Mouse (Mus musculus) MEL (cell line): ENCODE results near the gene Srsf7. TPM values are rescaled to one million over a fixed set of nuclear protein-coding genes. Genes with fewer than 3 reads are reported as not detected.

ENCODE experiments used
- DNase-seq: peaks from one replicate; pipeline ENCODE4 v3.0.0; 2011; ENCODE audit warnings: low read depth, low spot score
- H3K27ac ChIP-seq: 2 replicates; pipeline ENCODE4 v1.5.1; 2012; ENCODE audit warnings: low read depth, mild to moderate bottlenecking, control low read depth, low read length, moderate library complexity; ENCODE audit not compliant: control insufficient read depth
- H3K27me3 ChIP-seq, 2 experiments: fragments of 150-350 bp in 1 of 2; sonication (generic) in 1 of 2; 2 replicates each; pipeline ENCODE4 v1.6.1; 2012; ENCODE audit warnings: low read length in 2 of 2, mild to moderate bottlenecking in 2 of 2, improper control_type of control experiment in 1 of 2, moderate library complexity in 1 of 2; ENCODE audit not compliant: insufficient read depth in 2 of 2, control insufficient read depth in 1 of 2
- H3K36me3 ChIP-seq, 2 experiments: 2 replicates each; pipeline ENCODE4 v1.6.1; 2012 to 2014; ENCODE audit warnings: low read length in 2 of 2, improper control_type of control experiment in 1 of 2, inconsistent platforms in 1 of 2, mild to moderate bottlenecking in 1 of 2; ENCODE audit not compliant: insufficient read depth in 2 of 2, control insufficient read depth in 1 of 2
- H3K4me1 ChIP-seq, 2 experiments: fragments of 150-350 bp in 1 of 2; sonication (generic) in 1 of 2; 2 replicates each; pipeline ENCODE4 v1.6.1; 2012; ENCODE audit warnings: low read length in 2 of 2, improper control_type of control experiment in 1 of 2, mild to moderate bottlenecking in 1 of 2; ENCODE audit not compliant: insufficient read depth in 2 of 2, control insufficient read depth in 1 of 2
- H3K4me3 ChIP-seq, 2 experiments: fragments of 150-350 bp in 1 of 2; sonication (generic) in 1 of 2; 2 replicates each; pipeline ENCODE4 v1.5.1; 2012; ENCODE audit warnings: low read depth in 2 of 2, low read length in 2 of 2, mild to moderate bottlenecking in 2 of 2, moderate library complexity in 2 of 2, control low read depth in 1 of 2, improper control_type of control experiment in 1 of 2; ENCODE audit not compliant: control insufficient read depth in 1 of 2, insufficient read depth in 1 of 2
- H3K79me2 ChIP-seq: 2 replicates; pipeline ENCODE4 v1.6.1; 2012; ENCODE audit warnings: mild to moderate bottlenecking, low read length, moderate library complexity; ENCODE audit not compliant: control insufficient read depth, poor library complexity, insufficient read depth
- H3K9ac ChIP-seq: 2 replicates; pipeline ENCODE4 v1.6.1; 2012; ENCODE audit warnings: low read depth, mild to moderate bottlenecking, control low read depth, low read length, moderate library complexity; ENCODE audit not compliant: control insufficient read depth, poor library complexity, severe bottlenecking
- H3K9me3 ChIP-seq: fragments of 150-350 bp; sonication (generic); replicated peaks from 2 replicates; pipeline ENCODE4 v1.6.1; 2012; ENCODE audit warnings: mild to moderate bottlenecking, low read length, improper control_type of control experiment, moderate library complexity; ENCODE audit not compliant: insufficient read depth
- CHD1 ChIP-seq: IDR thresholded peaks from 2 replicates; pipeline ENCODE4 v1.6.1; 2012; ENCODE audit warnings: low read depth, mild to moderate bottlenecking, inconsistent platforms, low read length, improper control_type of control experiment
- EP300 ChIP-seq, 2 experiments: IDR thresholded peaks; 2 replicates each; pipeline ENCODE4 v1.6.1; 2011; ENCODE audit warnings: improper control_type of control experiment in 2 of 2, low read length in 2 of 2, low read depth in 1 of 2, mild to moderate bottlenecking in 1 of 2
- ETS1 ChIP-seq: IDR thresholded peaks from 2 replicates; pipeline ENCODE4 v1.6.1; 2012; ENCODE audit warnings: low read depth, mild to moderate bottlenecking, inconsistent platforms, low read length, improper control_type of control experiment, moderate library complexity
- GATA1 ChIP-seq: IDR thresholded peaks from 2 replicates; pipeline ENCODE4 v1.6.1; 2011; ENCODE audit warnings: low read depth, low read length, improper control_type of control experiment
- HCFC1 ChIP-seq: IDR thresholded peaks from 2 replicates; pipeline ENCODE4 v1.6.1; 2012; ENCODE audit warnings: low read depth, mild to moderate bottlenecking, inconsistent platforms, low read length, improper control_type of control experiment, moderate library complexity
- JUND ChIP-seq: IDR thresholded peaks from 2 replicates; pipeline ENCODE4 v1.6.1; 2011; ENCODE audit warnings: low read depth, mild to moderate bottlenecking, improper control_type of control experiment, low read length
- MAFK ChIP-seq: IDR thresholded peaks from 2 replicates; pipeline ENCODE4 v1.6.1; 2011; ENCODE audit warnings: low read depth, mild to moderate bottlenecking, low read length, improper control_type of control experiment, borderline replicate concordance
- MAX ChIP-seq: IDR thresholded peaks from 2 replicates; pipeline ENCODE4 v1.6.1; 2011; ENCODE audit warnings: low read length, improper control_type of control experiment
- MEF2A ChIP-seq: IDR thresholded peaks from 2 replicates; pipeline ENCODE4 v1.6.1; 2014; ENCODE audit warnings: low read depth, mild to moderate bottlenecking, inconsistent platforms, low read length, improper control_type of control experiment; ENCODE audit not compliant: poor library complexity, insufficient replicate concordance, severe bottlenecking; ENCODE audit errors: extremely low read depth
- MYC ChIP-seq: IDR thresholded peaks from 2 replicates; pipeline ENCODE4 v1.6.1; 2011; ENCODE audit warnings: low read depth, mild to moderate bottlenecking, low read length, improper control_type of control experiment, moderate library complexity
- NRF1 ChIP-seq: IDR thresholded peaks from 2 replicates; pipeline ENCODE4 v1.6.1; 2014; ENCODE audit warnings: low read depth, mild to moderate bottlenecking, inconsistent platforms, low read length, improper control_type of control experiment, moderate library complexity; ENCODE audit not compliant: poor library complexity, insufficient read depth, severe bottlenecking
- SIN3A ChIP-seq: IDR thresholded peaks from 2 replicates; pipeline ENCODE4 v1.6.1; 2012; ENCODE audit warnings: low read length, improper control_type of control experiment, inconsistent platforms
- TAL1 ChIP-seq: IDR thresholded peaks from 2 replicates; pipeline ENCODE4 v1.6.1; 2012; ENCODE audit warnings: mild to moderate bottlenecking, inconsistent platforms, low read length, moderate library complexity, mixed read lengths
- TBP ChIP-seq: IDR thresholded peaks from 2 replicates; pipeline ENCODE4 v1.8.0; 2011; ENCODE audit warnings: low read depth, low read length, improper control_type of control experiment
- ZC3H11A ChIP-seq: IDR thresholded peaks from 2 replicates; pipeline ENCODE4 v1.6.1; 2012; ENCODE audit warnings: low read depth, mild to moderate bottlenecking, inconsistent platforms, low read length, improper control_type of control experiment
- polyA plus RNA-seq, 2 experiments: library from polyadenylated mRNA; stranded (reverse) in 1 of 2; unstranded in 1 of 2; fragments of >175 nt in 1 of 2; fragments of >200 nt in 1 of 2; gene quantifications; 2 replicates each; pipeline versions ENCODE4 v1.2.1 to v1.2.4; 2012; ENCODE audit warnings: low replicate concordance in 2 of 2, low read depth in 1 of 2; ENCODE audit not compliant: insufficient read length in 2 of 2, insufficient read depth in 1 of 2, missing spikeins in 1 of 2
- total RNA-seq: library from RNA; depleted of rRNA; stranded (reverse); fragments of 300-350 nt; gene quantifications from 2 replicates; pipeline ENCODE4 v1.2.3, GENCODE M21; 2012

Gene Srsf7
- total and polyA plus RNA-seq, 3 experiments, result 399 to 425 TPM; not detected in 1

- Histone ChIP-seq H3K27me3 (no peaks in the 10 kb centered on the region), H3K4me3 (no peak overlapping the region), H3K4me1 (peaks cover 15 to 28% of the 10 kb centered on the region in 2 experiments), H3K27ac (peak overlapping the region; percentile 77), H3K79me2 (no peaks in the 10 kb centered on the region), H3K9ac (peak overlapping the region; percentile 12), H3K36me3 (peaks cover 0 to 28% of the 10 kb centered on the region in 2 experiments; a peak in 2 of 4 replicates), H3K9me3 (no peaks in the 10 kb centered on the region)
- DNase-seq, result peak; percentile 69
- TF ChIP-seq JUND (no peak), ETS1 (no peak), EP300 (IDR thresholded peaks at IDR 0.05; ENCODE audit: low read depth in 1 of 2, low read length in 2 of 2) (0 out of 4 replicates have a peak, but pooled peaks of 1 of the 2 experiments have one; percentile 13), MYC (no peak), MAX (peak; percentile 44), HCFC1 (no peak), NRF1 (no peak), TAL1 (no peak)
- TF ChIP-seq, all 39 proteins: peak for 2
These were observed 27.3 kb upstream of the Srsf7 start for GRCm38 (mm10) chr17:80234376-80234775.

GRCm38 (mm10) chr17:80233844-80234243 is 26.7 kb upstream of the Srsf7 start:
- Histone ChIP-seq H3K27ac (peak overlapping the region; percentile 77), H3K36me3 (peaks cover 0 to 28% of the 10 kb centered on the region in 2 experiments; a peak in 2 of 4 replicates), H3K79me2 (no peaks in the 10 kb centered on the region), H3K4me3 (no peak overlapping the region; a peak in 1 of 4 replicates), H3K27me3 (no peaks in the 10 kb centered on the region), H3K9ac (peak overlapping the region; percentile 12), H3K9me3 (no peaks in the 10 kb centered on the region), H3K4me1 (peaks cover 15 to 28% of the 10 kb centered on the region in 2 experiments)
- DNase-seq, result peak; percentile 78
- TF ChIP-seq ZC3H11A (no peak), SIN3A (peak; percentile 31; the same call in 1 of the 2 replicates), CHD1 (no peak), MEF2A (no peak), EP300 (IDR thresholded peaks at IDR 0.05; ENCODE audit: low read depth in 1 of 2, low read length in 2 of 2) (peak; percentile 65), GATA1 (peak; percentile 60), TBP (0 out of 2 replicates have a peak, but pooled peaks have one; percentile 38)

DNA sequence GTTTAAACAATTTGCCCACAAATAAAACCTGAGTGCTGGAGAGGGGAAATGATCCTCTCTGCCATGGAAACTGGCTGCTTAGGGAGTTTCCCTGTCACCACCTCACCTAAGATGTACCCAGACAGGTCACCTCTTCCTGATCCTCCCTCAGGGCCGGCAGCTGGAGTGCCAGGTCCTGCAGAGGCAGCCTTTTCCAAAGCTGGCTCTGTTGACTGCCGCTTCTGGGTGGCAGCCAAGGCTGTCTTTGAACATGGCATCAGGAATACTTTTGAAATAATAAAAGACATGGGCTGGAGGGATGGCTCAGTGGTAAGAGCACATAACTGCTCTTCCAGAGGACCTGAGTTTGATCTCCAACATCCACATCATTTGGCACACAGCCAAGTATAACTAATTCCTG is 22.3 kb upstream of the Srsf7 start:
- Histone ChIP-seq H3K4me3 (no peak overlapping the region), H3K79me2 (no peaks in the 10 kb centered on the region), H3K9me3 (no peaks in the 10 kb centered on the region), H3K27ac (no peak overlapping the region), H3K4me1 (peaks cover 12 to 18% of the 10 kb centered on the region in 2 experiments), H3K36me3 (peaks cover 0 to 26% of the 10 kb centered on the region in 2 experiments; a peak in 2 of 4 replicates), H3K9ac (no peak overlapping the region), H3K27me3 (no peaks in the 10 kb centered on the region)
- no peak for TF ChIP-seq MAFK
- no peak for DNase-seq
